Comparison of ENCODE assay signal across 12 mouse cellular contexts in the genomic region with DNA sequence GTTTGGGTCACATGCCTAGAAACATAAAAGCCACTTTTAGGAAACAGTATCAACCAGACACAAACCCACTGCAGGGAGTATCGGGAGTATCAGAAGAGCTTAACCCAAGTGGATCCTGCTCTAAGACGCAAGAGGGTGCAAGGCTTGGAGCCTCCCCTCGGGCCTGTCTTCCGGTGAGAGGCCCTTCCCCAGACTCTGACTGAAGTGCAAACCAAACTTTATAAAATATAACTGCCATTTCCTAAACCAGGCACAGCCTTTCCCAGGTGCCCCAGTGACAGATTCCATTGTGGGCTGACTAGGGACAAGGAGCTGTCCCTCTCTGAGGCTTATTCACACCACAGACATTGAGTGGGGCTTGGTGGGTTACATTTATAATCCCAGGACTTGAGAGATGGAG. TPM values are rescaled to one million over a fixed set of nuclear protein-coding genes. Genes with fewer than 3 reads are reported as not detected.
DNase-seq lines count a peak whose midpoint lies in the region; ATAC-seq and TF ChIP-seq lines count a peak whose summit lies in the region.
"Had no signal": no experiment of that assay in that cellular context is flagged by ENCODE, and none has a peak within 500 bp of the region (broad histone marks: within the 10 kb centered on the region; RNA-seq: fewer than 3 reads in every experiment).

No protein-coding gene starts in this region.

- no peak for TF ChIP-seq CTCF in gastrocnemius, adult 2 months (IDR thresholded peaks at IDR 0.05)
- TF ChIP-seq CTCF in layer of hippocampus, adult 2 months (conservative IDR thresholded peaks at IDR 0.05), result no peak

- H3K27me3 ChIP-seq in intestine, embryonic 16.5 days (replicated peaks; ENCODE audit: control insufficient read depth, insufficient read depth, low read length), result no peaks in the 10 kb centered on the region
- H3K27me3 ChIP-seq in stomach, embryonic 16.5 days (ENCODE audit: control insufficient read depth, insufficient read depth, low read length), result no peaks in the 10 kb centered on the region
- H3K27me3 ChIP-seq: neural tube, embryonic 12.5 days had no signal

- no peak for ATAC-seq in intestine, embryonic 16.5 days
- ATAC-seq in stomach, embryonic 16.5 days (ENCODE audit: insufficient read depth, low FRiP score), result 0 out of 2 replicates have a peak, but pooled peaks have one; percentile 1

- H3K4me3 ChIP-seq in gastrocnemius, adult 2 months, result no peak overlapping the region
- no peak overlapping the region for H3K4me3 ChIP-seq in layer of hippocampus, adult 2 months
- no peak overlapping the region for H3K4me3 ChIP-seq in intestine, embryonic 16.5 days (ENCODE audit: low read length)
- no peak overlapping the region for H3K4me3 ChIP-seq in stomach, embryonic 16.5 days (replicated peaks; ENCODE audit: low read length)
- H3K4me3 ChIP-seq: erythroblast, embryonic 14.5 days; neural tube, embryonic 12.5 days had no signal

- H3K27ac ChIP-seq in gastrocnemius, adult 2 months, result peak overlapping the region; percentile 73
- peak overlapping the region; percentile 19; the same call in 1 of the 2 replicates for H3K27ac ChIP-seq in layer of hippocampus, adult 2 months
- peak overlapping the region; percentile 80 for H3K27ac ChIP-seq in intestine, embryonic 16.5 days (ENCODE audit: low read length)
- peak overlapping the region; percentile 82 for H3K27ac ChIP-seq in stomach, embryonic 16.5 days (ENCODE audit: low read length)
- H3K27ac ChIP-seq: neural tube, embryonic 12.5 days had no signal

- H3K4me1 ChIP-seq in intestine, embryonic 16.5 days (ENCODE audit: control insufficient read depth, insufficient read depth, low read length), result peaks cover 15% of the 10 kb centered on the region
- peaks cover 10% of the 10 kb centered on the region; the same call in 1 of the 2 replicates for H3K4me1 ChIP-seq in stomach, embryonic 16.5 days (ENCODE audit: control insufficient read depth, insufficient read depth, low read length)
- H3K4me1 ChIP-seq: neural tube, embryonic 12.5 days had no signal

- H3K9ac ChIP-seq in intestine, embryonic 16.5 days (ENCODE audit: low read depth, low read length), result peak overlapping the region; percentile 33; the same call in 1 of the 2 replicates
- H3K9ac ChIP-seq in stomach, embryonic 16.5 days (ENCODE audit: low read length), result no peak overlapping the region
- H3K9ac ChIP-seq: neural tube, embryonic 12.5 days had no signal

- DNase-seq in gastrocnemius, adult 2 months, result no peak
- DNase-seq in gastrocnemius, postnatal 10 days, result no peak
- DNase-seq in layer of hippocampus, adult 2 months (ENCODE audit: low spot score in 2 of 2), result no peak
- no peak for DNase-seq in layer of hippocampus, postnatal 14 days (ENCODE audit: low spot score in 2 of 2)
- DNase-seq in spleen, postnatal 10 days (ENCODE audit: low spot score in 2 of 2), result no peak
- DNase-seq in gastrocnemius, adult 8-10 months (ENCODE audit: low spot score in 2 of 2), result no peak
- DNase-seq: cerebellum, adult 18-20 months; left cerebral cortex, postnatal 4 days had no signal

- H3K4me2 ChIP-seq in intestine, embryonic 16.5 days (ENCODE audit: low read depth, low read length), result 0 out of 2 replicates have a peak overlapping the region, but pooled peaks have one; percentile 3
- no peak overlapping the region for H3K4me2 ChIP-seq in stomach, embryonic 16.5 days (ENCODE audit: low read depth, low read length)
- H3K4me2 ChIP-seq: neural tube, embryonic 12.5 days had no signal

- H3K9me3 ChIP-seq in intestine, embryonic 16.5 days (ENCODE audit: control insufficient read depth, low read length), result no peaks in the 10 kb centered on the region
- no peaks in the 10 kb centered on the region for H3K9me3 ChIP-seq in stomach, embryonic 16.5 days (replicated peaks; ENCODE audit: control insufficient read depth, low read length)
- H3K9me3 ChIP-seq: neural tube, embryonic 12.5 days had no signal

- H3K36me3 ChIP-seq in intestine, embryonic 16.5 days (ENCODE audit: control insufficient read depth, insufficient read depth, low read length), result peaks cover 11% of the 10 kb centered on the region; the same call in 1 of the 2 replicates
- H3K36me3 ChIP-seq in stomach, embryonic 16.5 days (ENCODE audit: control insufficient read depth, insufficient read depth, low read length), result 0 out of 2 replicates have a peak, but pooled peaks cover 7% of the 10 kb centered on the region

- intact Hi-C loops in gastrocnemius, adult 2 months (cut with DNase I), result no loop called here

- 63% methylated on average over 4 of the region's 4 CpGs for WGBS in intestine, embryonic 16.5 days
- WGBS in stomach, embryonic 16.5 days, result 60% methylated on average over 4 of the region's 4 CpGs

RNA-seq across cellular contexts. Expression of a gene that starts 38.1 kb away (rescaled TPM):
- total RNA-seq in gastrocnemius, adult 2 months (2021), result 10 to 100 TPM in 1 of 2 experiments, 1 to 10 TPM in 1; 6.6 to 10.1 TPM
- total RNA-seq in gastrocnemius, postnatal 10 days (2021), result 10 to 100 TPM; 21.6 to 25.8 TPM
- total RNA-seq in layer of hippocampus, adult 2 months (2021), result 1 to 10 TPM; 4.0 to 4.1 TPM
- total RNA-seq in layer of hippocampus, postnatal 14 days (2021), result 1 to 10 TPM; 7.2 to 7.4 TPM
- 96.1 and 111 TPM in 2 replicates for polyA plus RNA-seq in intestine, embryonic 16.5 days (2015; fragmentation: Nextera tagmentation; extraction: Ambion mirVana)
- 84.2 and 104 TPM in 2 replicates for polyA plus RNA-seq in stomach, embryonic 16.5 days (2015; fragmentation: Nextera tagmentation; extraction: Ambion mirVana)
- total RNA-seq in gastrocnemius, adult 8-10 months (2022), result 1 to 10 TPM; 3.2 to 6.8 (median 5.2) TPM

Comparison
In these comparisons a context has a peak if more than half of its experiments do, and no peak if none do; other contexts are left out.
1. H3K27ac ChIP-seq: peak in every context shown above with its lines; median percentile 82 in stomach, embryonic 16.5 days; 80 in intestine, embryonic 16.5 days; 73 in gastrocnemius, adult 2 months; 19 in layer of hippocampus, adult 2 months.